Mouse (Mus musculus): ENCODE results near the gene Pgk2. TPM values are rescaled to one million over a fixed set of nuclear protein-coding genes. Genes with fewer than 3 reads are reported as not detected.
"Not testable (repeated sequence)": the region's sequence is repeated elsewhere in the genome, so short reads cannot be mapped to it uniquely, and the experiment has no call there.

Pgk2 gene
- not detected for total RNA-seq (2022)

DNA sequence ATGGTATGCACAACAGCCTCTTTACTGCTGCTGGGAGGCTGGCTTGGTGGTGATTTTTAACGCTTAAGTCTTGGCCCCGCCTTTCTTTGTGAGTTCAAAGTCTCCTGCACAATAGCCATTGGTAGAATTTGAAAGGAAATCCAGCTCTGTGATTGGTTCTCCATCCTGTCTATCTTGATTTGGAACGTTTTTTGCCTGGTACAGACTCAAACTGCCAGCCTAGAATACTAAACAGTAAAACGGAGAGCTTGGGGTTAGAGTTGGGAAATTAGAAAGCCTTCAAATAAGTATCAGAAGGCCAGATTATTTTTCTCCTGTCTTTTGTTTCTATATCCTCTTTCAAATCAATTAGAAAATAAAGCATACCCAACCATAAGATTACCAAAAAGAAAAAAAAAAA lies at the start of gene Pgk2:
Gene Pgk2, minus strand, starts transcription at position 101 of the 400 bp plus-strand sequence.
- no peak for DNase-seq

DNA sequence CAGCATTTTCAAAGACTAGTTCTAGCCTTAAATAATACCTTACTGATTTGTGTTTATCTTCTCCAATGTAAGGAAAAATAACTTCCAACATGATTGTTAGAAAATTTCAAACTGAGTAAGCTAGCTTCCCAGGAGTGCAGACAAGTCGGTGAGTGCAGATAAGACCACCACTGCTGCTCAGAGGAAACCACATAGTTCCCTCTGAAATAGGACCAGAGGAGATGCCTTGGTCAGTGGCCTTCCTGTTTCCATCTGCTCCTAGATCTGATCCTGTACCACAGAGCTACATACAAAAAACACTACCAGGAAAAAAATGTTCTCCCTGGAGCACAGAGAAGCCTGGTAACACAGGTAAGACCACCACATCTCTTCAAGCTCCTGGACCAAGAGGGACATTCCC lies 44.0 kb upstream of the Pgk2 start:
- no peak for DNase-seq

DNA sequence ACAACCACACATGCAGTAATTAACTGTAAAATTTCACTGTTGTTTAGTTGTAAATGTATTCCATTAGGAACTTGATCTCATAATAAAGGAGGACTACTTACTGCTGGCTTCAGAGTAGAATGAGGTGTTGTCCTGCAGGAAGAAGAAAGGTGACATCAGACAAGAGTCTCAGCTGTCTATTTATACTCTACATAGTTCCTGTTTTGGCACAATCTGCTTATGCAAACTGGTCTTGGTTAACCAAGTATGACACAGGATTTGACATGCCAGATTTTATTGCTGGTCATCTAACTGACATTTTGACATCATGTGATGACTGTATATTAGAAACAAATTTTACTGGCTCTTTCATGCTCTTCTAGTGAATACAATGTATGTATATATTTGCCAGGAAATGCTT lies 33.7 kb upstream of the Pgk2 start, which contains the start of gene Crisp3:
Gene Crisp3, minus strand, starts transcription at position 154 of the 400 bp plus-strand sequence.
- no peak for DNase-seq

DNA sequence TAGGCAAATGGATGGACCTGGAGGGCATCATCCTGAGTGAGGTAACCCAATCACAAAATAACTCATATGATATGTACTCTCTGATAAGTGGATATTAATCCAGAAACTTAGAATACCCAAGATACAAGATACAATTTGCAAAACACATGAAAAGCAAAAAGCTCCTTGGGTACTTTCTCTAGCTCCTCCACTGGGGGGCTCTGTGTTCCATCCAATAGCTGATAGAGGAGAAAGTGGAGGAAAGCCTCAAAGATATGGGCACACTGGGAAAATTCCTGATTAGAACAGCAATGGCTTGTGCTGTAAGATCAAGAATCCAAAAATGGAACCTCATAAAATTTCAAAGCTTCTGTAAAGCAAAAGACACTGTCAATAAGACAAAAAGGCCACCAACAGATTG lies 6.6 kb downstream of the Pgk2 start:
- DNase-seq: not testable (repeated sequence)

DNA sequence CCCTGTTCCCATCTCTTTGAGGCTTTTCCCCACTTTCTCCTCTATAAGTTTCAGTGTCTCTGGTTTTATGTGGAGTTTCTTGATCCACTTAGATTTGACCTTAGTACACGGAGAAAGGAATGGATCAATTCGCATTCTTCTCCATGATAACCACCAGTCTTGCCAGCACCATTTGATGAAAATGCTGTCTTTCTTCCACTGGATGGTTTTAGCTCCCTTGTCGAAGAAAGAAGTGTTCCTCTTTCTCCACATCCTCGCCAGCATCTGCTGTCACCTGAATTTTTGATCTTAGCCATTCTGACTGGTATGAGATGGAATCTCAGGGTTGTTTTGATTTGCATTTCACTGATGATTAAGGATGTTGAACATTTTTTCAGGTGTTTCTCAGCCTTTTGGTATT lies 18.2 kb downstream of the Pgk2 start:
- not testable (repeated sequence) for DNase-seq

DNA sequence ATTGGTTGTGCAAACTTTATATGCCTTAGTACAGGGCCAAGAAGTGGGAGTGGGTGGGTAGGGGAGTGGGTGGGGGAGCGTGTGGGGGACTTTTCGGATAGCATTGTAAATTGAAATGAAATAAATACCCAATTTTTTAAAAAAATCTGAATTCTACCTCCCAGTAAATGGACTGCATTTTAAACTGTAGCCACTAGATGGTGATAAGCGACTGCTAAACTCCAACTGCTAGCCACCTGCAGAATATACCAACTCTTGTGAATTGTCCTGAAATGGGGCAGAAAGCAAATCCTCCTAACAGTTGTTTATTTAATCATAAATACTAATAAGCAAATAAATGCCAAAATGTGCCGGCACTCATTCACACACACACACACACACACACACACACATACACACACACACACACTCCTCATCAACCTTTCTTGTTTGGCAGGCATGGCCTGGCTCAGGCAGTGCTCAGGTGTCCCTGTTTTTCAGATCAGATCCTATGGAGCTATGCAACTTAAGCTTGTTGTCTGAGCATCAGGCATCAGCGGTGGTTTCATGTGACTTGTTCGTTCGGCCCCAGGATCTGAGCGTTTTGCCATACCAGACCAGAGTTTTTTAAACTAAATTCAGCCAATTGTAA lies 50.6 kb downstream of the Pgk2 start:
- DNase-seq: not testable (repeated sequence)

Other genes starting within 250 kb of the Pgk2 start
- gene AC192777.2, start 113.2 kb downstream of the Pgk2 start, total RNA-seq (2022): not detected
- gene Crisp3, start 33.6 kb upstream of the Pgk2 start, total RNA-seq (2022): not detected
- not detected for gene Crisp1, start 110.6 kb upstream of the Pgk2 start, total RNA-seq (2022)

All from adrenal gland, adult 8-10 months (tissue).